Mouse (Mus musculus): ENCODE results near the gene Thrb. TPM values are rescaled to one million over a fixed set of nuclear protein-coding genes. Genes with fewer than 3 reads are reported as not detected.

Thrb gene
- polyA plus RNA-seq, 1 experiment from 2014 or later = 2.0 TPM

GRCm38 (mm10) chr14:18008524-18008923 lies 348.5 kb downstream of the Thrb start:
- Histone ChIP-seq H3K4me3 (ENCODE audit: low read depth, low read length) (no peak overlapping the region), H3K4me1 (replicated peaks; ENCODE audit: control insufficient read depth, insufficient read depth, low read length) (no peaks in the 10 kb centered on the region), H3K9me3 (ENCODE audit: control insufficient read depth, low read length) (no peaks in the 10 kb centered on the region), H3K27ac (ENCODE audit: low read depth) (no peak overlapping the region), H3K4me2 (ENCODE audit: low read length) (no peak overlapping the region), H3K9ac (ENCODE audit: low read length) (no peak overlapping the region), H3K27me3 (replicated peaks; ENCODE audit: control insufficient read depth, insufficient read depth, low read length) (no peaks in the 10 kb centered on the region), H3K36me3 (ENCODE audit: control insufficient read depth, insufficient read depth, low read length) (no peaks in the 10 kb centered on the region)
- ATAC-seq (replicated peaks; ENCODE audit: low FRiP score, low TSS enrichment, low read depth) (no peak), DNase-seq (ENCODE audit: low spot score) (no peak)
- 81% methylated on average over 3 of the region's 3 CpGs for WGBS

- no peak overlapping the region for H3K4me2 ChIP-seq (ENCODE audit: low read length)
- no peaks in the 10 kb centered on the region for H3K27me3 ChIP-seq (replicated peaks; ENCODE audit: control insufficient read depth, insufficient read depth, low read length)
- no peak overlapping the region for H3K27ac ChIP-seq (ENCODE audit: low read depth)
- H3K36me3 ChIP-seq (ENCODE audit: control insufficient read depth, insufficient read depth, low read length) = no peaks in the 10 kb centered on the region
- 81% methylated on average over 5 of the region's 5 CpGs for WGBS
- H3K4me1 ChIP-seq (replicated peaks; ENCODE audit: control insufficient read depth, insufficient read depth, low read length) = no peaks in the 10 kb centered on the region
- H3K9ac ChIP-seq (ENCODE audit: low read length) = no peak overlapping the region
- ATAC-seq (replicated peaks; ENCODE audit: low FRiP score, low TSS enrichment, low read depth) (no peak), DNase-seq (ENCODE audit: low spot score) (no peak)
- no peak overlapping the region for H3K4me3 ChIP-seq (ENCODE audit: low read depth, low read length)
- H3K9me3 ChIP-seq (ENCODE audit: control insufficient read depth, low read length) = no peaks in the 10 kb centered on the region
Measured at GRCm38 (mm10) chr14:18016604-18017003, 356.5 kb downstream of the Thrb start.

- Histone ChIP-seq H3K36me3 (ENCODE audit: control insufficient read depth, insufficient read depth, low read length) (no peaks in the 10 kb centered on the region), H3K4me1 (replicated peaks; ENCODE audit: control insufficient read depth, insufficient read depth, low read length) (no peaks in the 10 kb centered on the region), H3K9me3 (ENCODE audit: control insufficient read depth, low read length) (no peaks in the 10 kb centered on the region), H3K9ac (ENCODE audit: low read length) (no peak overlapping the region), H3K27ac (ENCODE audit: low read depth) (no peak overlapping the region), H3K4me2 (ENCODE audit: low read length) (no peak overlapping the region), H3K27me3 (replicated peaks; ENCODE audit: control insufficient read depth, insufficient read depth, low read length) (no peaks in the 10 kb centered on the region), H3K4me3 (ENCODE audit: low read depth, low read length) (no peak overlapping the region)
- ATAC-seq (replicated peaks; ENCODE audit: low FRiP score, low TSS enrichment, low read depth) = no peak
- WGBS = 79% methylated on average over 4 of the region's 4 CpGs
- DNase-seq (ENCODE audit: low spot score) = no peak
Measured at GRCm38 (mm10) chr14:18020128-18020527, 360.1 kb downstream of the Thrb start.

- 89% methylated on average over 3 of the region's 3 CpGs for WGBS
- Histone ChIP-seq H3K4me3 (ENCODE audit: low read depth, low read length) (no peak overlapping the region), H3K36me3 (ENCODE audit: control insufficient read depth, insufficient read depth, low read length) (no peaks in the 10 kb centered on the region), H3K4me2 (ENCODE audit: low read length) (no peak overlapping the region), H3K9ac (ENCODE audit: low read length) (no peak overlapping the region), H3K27ac (ENCODE audit: low read depth) (no peak overlapping the region), H3K27me3 (replicated peaks; ENCODE audit: control insufficient read depth, insufficient read depth, low read length) (no peaks in the 10 kb centered on the region), H3K9me3 (ENCODE audit: control insufficient read depth, low read length) (no peaks in the 10 kb centered on the region), H3K4me1 (replicated peaks; ENCODE audit: control insufficient read depth, insufficient read depth, low read length) (no peaks in the 10 kb centered on the region)
- DNase-seq (ENCODE audit: low spot score) = no peak
- no peak for ATAC-seq (replicated peaks; ENCODE audit: low FRiP score, low TSS enrichment, low read depth)
Measured at GRCm38 (mm10) chr14:18020636-18021035, 360.6 kb downstream of the Thrb start.

GRCm38 (mm10) chr14:18021726-18022125 lies 361.7 kb downstream of the Thrb start:
- Histone ChIP-seq H3K4me3 (ENCODE audit: low read depth, low read length) (no peak overlapping the region), H3K4me2 (ENCODE audit: low read length) (no peak overlapping the region), H3K4me1 (replicated peaks; ENCODE audit: control insufficient read depth, insufficient read depth, low read length) (no peaks in the 10 kb centered on the region), H3K27me3 (replicated peaks; ENCODE audit: control insufficient read depth, insufficient read depth, low read length) (no peaks in the 10 kb centered on the region), H3K36me3 (ENCODE audit: control insufficient read depth, insufficient read depth, low read length) (no peaks in the 10 kb centered on the region), H3K9ac (ENCODE audit: low read length) (no peak overlapping the region), H3K9me3 (ENCODE audit: control insufficient read depth, low read length) (no peaks in the 10 kb centered on the region), H3K27ac (ENCODE audit: low read depth) (no peak overlapping the region)
- DNase-seq (ENCODE audit: low spot score) (no peak), ATAC-seq (replicated peaks; ENCODE audit: low FRiP score, low TSS enrichment, low read depth) (no peak)
- WGBS = 73% methylated on average over 2 of the region's 2 CpGs

GRCm38 (mm10) chr14:18022351-18022750 lies 362.3 kb downstream of the Thrb start:
- no peak overlapping the region for H3K9ac ChIP-seq (ENCODE audit: low read length)
- no peaks in the 10 kb centered on the region for H3K36me3 ChIP-seq (ENCODE audit: control insufficient read depth, insufficient read depth, low read length)
- no peaks in the 10 kb centered on the region for H3K9me3 ChIP-seq (ENCODE audit: control insufficient read depth, low read length)
- H3K27ac ChIP-seq (ENCODE audit: low read depth) = no peak overlapping the region
- ATAC-seq (replicated peaks; ENCODE audit: low FRiP score, low TSS enrichment, low read depth) (no peak), DNase-seq (ENCODE audit: low spot score) (no peak)
- H3K27me3 ChIP-seq (replicated peaks; ENCODE audit: control insufficient read depth, insufficient read depth, low read length) = no peaks in the 10 kb centered on the region
- no peaks in the 10 kb centered on the region for H3K4me1 ChIP-seq (replicated peaks; ENCODE audit: control insufficient read depth, insufficient read depth, low read length)
- H3K4me2 ChIP-seq (ENCODE audit: low read length) = no peak overlapping the region
- no peak overlapping the region for H3K4me3 ChIP-seq (ENCODE audit: low read depth, low read length)

- H3K4me2 ChIP-seq (ENCODE audit: low read length) = no peak overlapping the region
- no peak overlapping the region for H3K4me3 ChIP-seq (ENCODE audit: low read depth, low read length)
- H3K9me3 ChIP-seq (ENCODE audit: control insufficient read depth, low read length) = no peaks in the 10 kb centered on the region
- no peaks in the 10 kb centered on the region for H3K36me3 ChIP-seq (ENCODE audit: control insufficient read depth, insufficient read depth, low read length)
- H3K9ac ChIP-seq (ENCODE audit: low read length) = no peak overlapping the region
- H3K27me3 ChIP-seq (replicated peaks; ENCODE audit: control insufficient read depth, insufficient read depth, low read length) = no peaks in the 10 kb centered on the region
- WGBS = 95% methylated on average over 1 of the region's 1 CpGs
- DNase-seq (ENCODE audit: low spot score) (no peak), ATAC-seq (replicated peaks; ENCODE audit: low FRiP score, low TSS enrichment, low read depth) (no peak)
- H3K27ac ChIP-seq (ENCODE audit: low read depth) = no peak overlapping the region
- no peaks in the 10 kb centered on the region for H3K4me1 ChIP-seq (replicated peaks; ENCODE audit: control insufficient read depth, insufficient read depth, low read length)
Measured at GRCm38 (mm10) chr14:18027867-18028266, 367.8 kb downstream of the Thrb start.

GRCm38 (mm10) chr14:18029181-18029932 lies 369.3 kb downstream of the Thrb start:
- Histone ChIP-seq H3K27ac (ENCODE audit: low read depth) (no peak overlapping the region), H3K9ac (ENCODE audit: low read length) (no peak overlapping the region), H3K4me2 (ENCODE audit: low read length) (no peak overlapping the region), H3K9me3 (ENCODE audit: control insufficient read depth, low read length) (no peaks in the 10 kb centered on the region), H3K4me3 (ENCODE audit: low read depth, low read length) (no peak overlapping the region), H3K27me3 (replicated peaks; ENCODE audit: control insufficient read depth, insufficient read depth, low read length) (no peaks in the 10 kb centered on the region), H3K36me3 (ENCODE audit: control insufficient read depth, insufficient read depth, low read length) (no peaks in the 10 kb centered on the region), H3K4me1 (replicated peaks; ENCODE audit: control insufficient read depth, insufficient read depth, low read length) (no peaks in the 10 kb centered on the region)
- 53% methylated on average over 2 of the region's 2 CpGs for WGBS
- DNase-seq (ENCODE audit: low spot score) (peak; percentile 15), ATAC-seq (replicated peaks; ENCODE audit: low FRiP score, low TSS enrichment, low read depth) (no peak)

GRCm38 (mm10) chr14:18031941-18032340 lies 371.9 kb downstream of the Thrb start:
- ATAC-seq (replicated peaks; ENCODE audit: low FRiP score, low TSS enrichment, low read depth) (no peak), DNase-seq (ENCODE audit: low spot score) (peak; percentile 23)
- Histone ChIP-seq H3K36me3 (ENCODE audit: control insufficient read depth, insufficient read depth, low read length) (no peaks in the 10 kb centered on the region), H3K4me1 (replicated peaks; ENCODE audit: control insufficient read depth, insufficient read depth, low read length) (no peaks in the 10 kb centered on the region), H3K4me2 (ENCODE audit: low read length) (no peak overlapping the region), H3K27ac (ENCODE audit: low read depth) (no peak overlapping the region), H3K4me3 (ENCODE audit: low read depth, low read length) (no peak overlapping the region), H3K9ac (ENCODE audit: low read length) (no peak overlapping the region), H3K27me3 (replicated peaks; ENCODE audit: control insufficient read depth, insufficient read depth, low read length) (no peaks in the 10 kb centered on the region), H3K9me3 (ENCODE audit: control insufficient read depth, low read length) (no peaks in the 10 kb centered on the region)
- whole genome bisulfite sequencing = 84% methylated on average over 3 of the region's 3 CpGs
